Mouse (Mus musculus): ENCODE results near the gene Ube2cbp. TPM values are rescaled to one million over a fixed set of nuclear protein-coding genes. Genes with fewer than 3 reads are reported as not detected.

Ube2cbp gene
- polyA plus RNA-seq (2015; fragmentation: Nextera tagmentation; extraction: Ambion mirVana), result 7.4 and 7.8 TPM in 2 replicates

DNA sequence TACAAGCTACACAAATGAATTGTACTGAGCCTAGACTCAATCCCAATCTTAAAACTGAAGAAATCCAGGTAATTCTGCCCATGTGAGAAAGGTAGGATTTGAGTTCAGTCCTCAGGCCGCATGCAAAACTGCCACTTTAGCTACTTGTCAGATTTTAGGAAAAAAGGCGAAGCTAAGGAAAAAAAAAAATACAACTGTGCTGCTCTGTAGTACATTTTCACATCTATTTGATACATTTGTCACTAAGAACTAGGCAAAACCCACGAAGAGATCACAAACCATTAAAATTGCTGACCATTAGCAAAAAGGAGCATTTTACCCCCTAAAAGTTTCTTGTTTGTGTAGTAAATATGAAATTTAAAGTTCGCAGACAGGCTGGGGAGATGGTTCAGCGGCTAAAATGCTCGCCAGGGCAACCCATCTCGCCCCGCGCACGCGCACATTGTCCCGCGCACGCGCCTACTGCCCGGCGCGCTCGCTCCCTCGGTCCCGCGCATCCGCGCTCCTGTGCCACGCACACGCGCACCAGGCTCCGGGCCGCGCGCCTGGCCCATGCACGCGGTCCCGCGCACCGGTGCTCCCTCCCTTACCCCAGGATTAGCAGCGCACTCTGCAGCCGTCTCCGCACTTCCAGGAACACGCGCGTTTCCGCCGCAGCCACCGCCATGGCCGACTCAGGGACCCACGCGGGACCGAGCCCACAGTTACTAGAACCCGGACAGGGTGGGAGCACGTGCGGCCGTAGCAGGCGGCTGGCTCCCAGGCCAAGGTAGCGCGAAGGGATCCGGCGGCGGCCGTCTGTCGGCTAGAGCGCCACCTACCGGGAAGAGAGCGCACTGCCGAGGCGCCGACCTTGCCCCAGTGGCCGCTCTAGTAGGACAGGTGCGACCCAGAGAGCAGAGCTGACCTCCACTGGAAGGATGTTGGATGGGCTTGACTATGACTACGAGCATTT lies at the start of gene Ube2cbp:
Ube2cbp (minus strand) TSS at position 800 of the 955 bp plus-strand sequence.
- Histone ChIP-seq H3K36me3 (no peaks in the 10 kb centered on the region), H3K27me3 (peaks cover 11% of the 10 kb centered on the region), H3K4me2 (replicated peaks) (peak within 1 kb of the TSS; percentile 59), H3K4me3 (replicated peaks) (peak within 1 kb of the TSS; percentile 64), H3K9me3 (no peaks in the 10 kb centered on the region), H3K27ac (peak within 1 kb of the TSS; percentile 80), H3K4me1 (replicated peaks) (peaks cover 21% of the 10 kb centered on the region), H3K9ac (replicated peaks) (peak within 1 kb of the TSS; percentile 76)
- 1% methylated on average over 70 of the region's 70 CpGs for WGBS
- ATAC-seq, result peak; percentile 85

DNA sequence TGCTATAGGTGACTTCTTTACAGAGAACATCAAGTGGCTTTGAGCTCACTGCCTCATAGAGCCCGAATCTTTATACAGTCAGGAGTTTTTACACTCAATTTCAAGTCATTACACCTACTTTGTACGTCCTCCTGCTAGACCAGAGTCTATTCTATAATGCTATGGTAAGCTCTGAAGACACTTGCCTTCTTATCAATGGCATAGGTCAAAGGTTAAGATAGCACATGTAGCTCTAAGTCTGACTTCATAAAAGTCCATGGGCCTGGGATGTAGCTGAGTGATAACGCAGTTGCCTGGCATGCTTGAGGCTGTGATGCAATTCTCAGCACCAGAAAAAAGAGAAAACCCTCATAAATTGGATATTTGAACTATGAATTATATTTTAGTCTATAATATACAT lies 49.6 kb upstream of the Ube2cbp start:
- Histone ChIP-seq H3K36me3 (peaks cover 45% of the 10 kb centered on the region), H3K9me3 (no peaks in the 10 kb centered on the region)
- ATAC-seq, result no peak

GRCm38 (mm10) chr9:86513733-86514132 lies 49.0 kb upstream of the Ube2cbp start:
- Histone ChIP-seq H3K9me3 (no peaks in the 10 kb centered on the region), H3K9ac (replicated peaks) (no peak overlapping the region), H3K36me3 (peaks cover 43% of the 10 kb centered on the region), H3K4me3 (replicated peaks) (no peak overlapping the region), H3K27ac (no peak overlapping the region), H3K4me2 (replicated peaks) (no peak overlapping the region), H3K27me3 (no peaks in the 10 kb centered on the region), H3K4me1 (replicated peaks) (no peaks in the 10 kb centered on the region)
- WGBS, result 74% methylated on average over 5 of the region's 5 CpGs
- no peak for ATAC-seq

More for the DNA sequence above, 49.6 kb upstream of the Ube2cbp start:
- 80% methylated on average over 3 of the region's 3 CpGs for WGBS
- no peak overlapping the region for H3K27ac ChIP-seq
- no peak overlapping the region for H3K9ac ChIP-seq (replicated peaks)
- no peaks in the 10 kb centered on the region for H3K27me3 ChIP-seq
- no peak overlapping the region for H3K4me2 ChIP-seq (replicated peaks)
- no peak overlapping the region for H3K4me3 ChIP-seq (replicated peaks)
- no peaks in the 10 kb centered on the region for H3K4me1 ChIP-seq (replicated peaks)

DNA sequence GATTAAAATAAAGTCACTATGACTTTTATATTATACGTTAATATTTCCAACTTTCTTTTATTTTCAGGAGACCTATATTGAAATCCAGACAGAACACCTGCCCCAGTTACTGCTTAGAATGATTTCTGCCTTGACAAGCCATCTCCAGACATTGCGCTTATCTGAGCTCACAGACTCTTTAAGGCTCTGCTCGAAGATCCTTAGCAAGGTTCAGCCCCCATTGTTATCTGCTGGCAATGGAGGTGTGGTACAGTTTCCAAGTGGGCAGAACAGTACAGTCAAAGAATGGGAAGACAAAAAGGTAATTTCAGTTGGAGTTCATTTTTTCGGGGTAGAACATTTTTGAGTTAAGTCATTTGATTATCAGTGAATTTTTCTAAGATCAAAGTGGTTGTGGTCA lies 42.7 kb upstream of the Ube2cbp start:
- 85% methylated on average over 4 of the region's 4 CpGs for WGBS
- H3K4me2 ChIP-seq (replicated peaks), result no peak overlapping the region
- peaks cover 22% of the 10 kb centered on the region for H3K36me3 ChIP-seq
- ATAC-seq, result no peak
- H3K4me3 ChIP-seq (replicated peaks), result no peak overlapping the region
- no peaks in the 10 kb centered on the region for H3K9me3 ChIP-seq
- H3K27me3 ChIP-seq, result no peaks in the 10 kb centered on the region
- H3K27ac ChIP-seq, result no peak overlapping the region
- H3K9ac ChIP-seq (replicated peaks), result no peak overlapping the region
- no peaks in the 10 kb centered on the region for H3K4me1 ChIP-seq (replicated peaks)

DNA sequence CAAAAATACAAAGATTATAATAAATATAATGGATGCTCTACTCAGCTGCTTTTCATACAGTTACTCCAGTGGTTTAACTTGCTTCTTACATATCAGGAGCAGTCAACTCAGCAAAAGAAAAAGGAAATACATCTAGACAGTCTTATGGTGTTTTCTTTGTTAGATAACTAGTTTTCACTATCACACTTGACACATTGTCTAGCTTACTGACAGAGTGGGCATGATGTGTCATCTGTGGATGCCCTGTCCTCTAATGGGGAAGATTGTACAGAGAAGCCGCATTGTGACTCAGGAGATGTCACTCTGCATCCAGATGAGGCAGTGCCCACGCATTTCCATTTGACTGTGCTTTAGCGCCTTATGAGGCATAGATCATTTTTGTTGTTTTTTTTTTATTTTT lies 34.3 kb upstream of the Ube2cbp start:
- H3K36me3 ChIP-seq, result peaks cover 43% of the 10 kb centered on the region
- no peak overlapping the region for H3K27ac ChIP-seq
- ATAC-seq, result no peak
- no peaks in the 10 kb centered on the region for H3K27me3 ChIP-seq
- no peak overlapping the region for H3K4me3 ChIP-seq (replicated peaks)
- no peaks in the 10 kb centered on the region for H3K9me3 ChIP-seq
- H3K4me2 ChIP-seq (replicated peaks), result no peak overlapping the region
- no peaks in the 10 kb centered on the region for H3K4me1 ChIP-seq (replicated peaks)
- WGBS, result 91% methylated on average over 3 of the region's 3 CpGs
- no peak overlapping the region for H3K9ac ChIP-seq (replicated peaks)

DNA sequence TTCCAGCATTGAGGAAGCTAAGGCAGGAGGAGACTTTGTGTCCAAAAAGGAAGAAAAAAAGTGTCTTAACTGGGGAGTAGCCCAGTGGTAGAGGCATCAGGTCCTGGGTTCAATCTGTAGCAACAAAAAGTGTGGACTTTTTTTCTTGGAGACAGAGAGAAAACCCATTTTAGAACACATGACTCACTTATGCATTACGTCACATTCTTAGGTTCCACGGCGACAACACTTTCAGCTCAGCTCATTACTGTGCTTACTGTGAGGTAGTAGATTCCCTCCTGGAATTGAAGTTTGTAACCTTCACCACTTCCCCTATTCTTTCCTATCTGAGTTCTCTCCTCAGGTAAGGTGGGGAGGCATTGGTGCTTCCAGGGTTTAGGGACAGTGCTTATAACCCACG lies 31.5 kb upstream of the Ube2cbp start:
- no peaks in the 10 kb centered on the region for H3K9me3 ChIP-seq
- no peaks in the 10 kb centered on the region for H3K4me1 ChIP-seq (replicated peaks)
- H3K4me2 ChIP-seq (replicated peaks), result no peak overlapping the region
- no peaks in the 10 kb centered on the region for H3K27me3 ChIP-seq
- H3K9ac ChIP-seq (replicated peaks), result no peak overlapping the region
- H3K27ac ChIP-seq, result no peak overlapping the region
- H3K36me3 ChIP-seq, result peaks cover 54% of the 10 kb centered on the region
- no peak for ATAC-seq
- WGBS, result 94% methylated on average over 4 of the region's 4 CpGs
- H3K4me3 ChIP-seq (replicated peaks), result no peak overlapping the region

DNA sequence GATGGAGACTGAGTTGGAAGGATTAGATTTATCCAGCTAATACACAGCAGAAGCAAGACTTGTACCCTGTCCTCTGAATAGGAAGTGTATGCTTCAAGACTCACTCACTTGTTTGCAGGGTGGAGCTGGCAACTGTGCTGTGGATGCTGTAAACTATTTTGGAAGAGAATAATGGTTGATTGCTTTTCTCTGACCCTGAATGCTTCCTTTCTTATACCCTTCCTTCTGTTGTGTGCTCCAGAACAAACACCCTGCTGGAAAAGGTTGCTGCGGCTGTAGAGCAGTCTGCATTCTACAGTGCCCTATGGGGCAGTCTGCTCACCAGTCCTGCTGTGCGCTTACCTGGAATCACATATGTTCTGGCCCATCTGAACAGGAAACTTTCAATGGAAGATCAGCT lies 27.0 kb upstream of the Ube2cbp start:
- H3K27me3 ChIP-seq, result no peaks in the 10 kb centered on the region
- 82% methylated on average over 2 of the region's 2 CpGs for WGBS
- H3K27ac ChIP-seq, result no peak overlapping the region
- H3K4me2 ChIP-seq (replicated peaks), result no peak overlapping the region
- no peak for ATAC-seq
- no peak overlapping the region for H3K4me3 ChIP-seq (replicated peaks)
- peaks cover 46% of the 10 kb centered on the region for H3K36me3 ChIP-seq
- H3K9me3 ChIP-seq, result no peaks in the 10 kb centered on the region
- H3K9ac ChIP-seq (replicated peaks), result no peak overlapping the region
- no peaks in the 10 kb centered on the region for H3K4me1 ChIP-seq (replicated peaks)

DNA sequence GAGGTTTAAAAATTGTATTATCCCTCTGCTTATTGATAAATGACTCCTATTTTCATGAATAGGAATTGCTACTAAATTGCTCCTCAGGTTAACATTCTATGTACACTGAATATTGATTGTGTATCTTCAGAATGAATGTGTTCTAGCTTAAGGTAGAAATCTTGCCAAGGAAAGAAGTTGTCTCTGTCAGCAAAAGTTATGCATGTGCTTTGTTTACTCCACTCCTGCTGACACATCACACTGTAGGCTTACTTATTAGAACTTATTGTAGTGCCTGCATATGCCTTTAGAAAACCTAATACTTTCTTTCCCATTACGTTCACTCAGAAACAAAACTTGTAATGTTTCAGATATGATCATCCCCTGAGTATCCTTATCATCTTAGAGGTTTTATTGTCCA lies 17.5 kb upstream of the Ube2cbp start:
- no peak for ATAC-seq
- 96% methylated on average over 1 of the region's 1 CpGs for WGBS
- no peaks in the 10 kb centered on the region for H3K4me1 ChIP-seq (replicated peaks)

GRCm38 (mm10) chr9:86478414-86479093 lies 13.8 kb upstream of the Ube2cbp start:
- no peak for ATAC-seq
- no peaks in the 10 kb centered on the region for H3K9me3 ChIP-seq
- WGBS, result 91% methylated on average over 5 of the region's 5 CpGs
- H3K4me1 ChIP-seq (replicated peaks), result no peaks in the 10 kb centered on the region
- no peak overlapping the region for H3K4me2 ChIP-seq (replicated peaks)
- no peaks in the 10 kb centered on the region for H3K36me3 ChIP-seq
- H3K9ac ChIP-seq (replicated peaks), result no peak overlapping the region
- H3K27ac ChIP-seq, result no peak overlapping the region
- no peaks in the 10 kb centered on the region for H3K27me3 ChIP-seq
- H3K4me3 ChIP-seq (replicated peaks), result no peak overlapping the region

More for the DNA sequence above, 17.5 kb upstream of the Ube2cbp start:
- no peak overlapping the region for H3K4me3 ChIP-seq (replicated peaks)
- no peaks in the 10 kb centered on the region for H3K9me3 ChIP-seq
- H3K4me2 ChIP-seq (replicated peaks), result no peak overlapping the region
- no peaks in the 10 kb centered on the region for H3K27me3 ChIP-seq
- no peak overlapping the region for H3K9ac ChIP-seq (replicated peaks)
- H3K36me3 ChIP-seq, result no peaks in the 10 kb centered on the region
- no peak overlapping the region for H3K27ac ChIP-seq

DNA sequence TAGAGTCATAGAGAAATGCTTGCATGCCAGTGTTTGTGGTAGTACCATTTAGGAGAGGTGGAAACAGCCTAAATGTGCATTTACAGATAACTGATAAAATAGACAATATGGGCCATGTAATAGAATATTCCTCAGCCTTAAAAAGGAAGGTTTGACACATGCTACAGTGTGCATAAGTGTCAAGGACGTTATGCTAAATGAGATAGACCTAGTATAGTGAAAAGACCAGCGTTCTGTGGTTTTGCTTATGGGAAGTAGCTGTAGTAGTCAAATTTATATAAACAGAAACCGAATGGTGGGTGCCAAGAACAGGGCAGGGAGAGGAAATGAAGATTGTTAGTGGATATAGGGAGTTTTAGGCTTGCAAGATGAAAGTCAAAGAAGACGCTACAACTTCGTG lies 12.0 kb upstream of the Ube2cbp start:
- no peaks in the 10 kb centered on the region for H3K27me3 ChIP-seq
- no peaks in the 10 kb centered on the region for H3K36me3 ChIP-seq
- WGBS, result 88% methylated on average over 5 of the region's 5 CpGs
- no peak overlapping the region for H3K9ac ChIP-seq (replicated peaks)
- no peaks in the 10 kb centered on the region for H3K4me1 ChIP-seq (replicated peaks)
- no peaks in the 10 kb centered on the region for H3K9me3 ChIP-seq
- no peak overlapping the region for H3K4me3 ChIP-seq (replicated peaks)
- no peak overlapping the region for H3K4me2 ChIP-seq (replicated peaks)
- no peak for ATAC-seq
- no peak overlapping the region for H3K27ac ChIP-seq

GRCm38 (mm10) chr9:86475956-86476355 lies 11.2 kb upstream of the Ube2cbp start:
- no peak overlapping the region for H3K27ac ChIP-seq
- H3K27me3 ChIP-seq, result no peaks in the 10 kb centered on the region
- no peaks in the 10 kb centered on the region for H3K36me3 ChIP-seq
- no peak for ATAC-seq
- no peaks in the 10 kb centered on the region for H3K9me3 ChIP-seq
- H3K4me3 ChIP-seq (replicated peaks), result no peak overlapping the region
- no peak overlapping the region for H3K9ac ChIP-seq (replicated peaks)
- H3K4me1 ChIP-seq (replicated peaks), result no peaks in the 10 kb centered on the region
- 92% methylated on average over 4 of the region's 4 CpGs for WGBS
- H3K4me2 ChIP-seq (replicated peaks), result no peak overlapping the region
